Comparison of ENCODE assay signal across 8 mouse cellular contexts in genomic region chrX:169991128-169991873, GRCm38 (mm10). TPM values are rescaled to one million over a fixed set of nuclear protein-coding genes. Genes with fewer than 3 reads are reported as not detected.
A peak's percentile ranks its signal among the peaks of the same experiment; 100 is the strongest.
DNase-seq lines count a peak whose midpoint lies in the region; ATAC-seq and TF ChIP-seq lines count a peak whose summit lies in the region.
"Not testable (repeated sequence)": the region's sequence is repeated elsewhere in the genome, so short reads cannot be mapped to it uniquely, and the experiment has no call there.

No protein-coding gene starts in this region.

- H3K9me3 ChIP-seq in hindbrain, embryonic 16.5 days (ENCODE audit: control insufficient read depth, low read length), result peaks cover 31% of the 10 kb centered on the region

- peak; percentile 100 for DNase-seq in Patski (ENCODE audit: low read depth, low spot score)
- peak; percentile 96 to 98 for DNase-seq in cerebellum, postnatal 14 days
- peak; percentile 85 to 99 for DNase-seq in gastrocnemius, adult 8-10 months (ENCODE audit: low spot score in 2 of 2)
- peak; percentile 98 for DNase-seq in left cerebral cortex, adult 11 months (ENCODE audit: low spot score)
- peak; percentile 96 for DNase-seq in lung, postnatal 25 days (ENCODE audit: low spot score)
- peak; percentile 100 for DNase-seq in retina, embryonic 14.5 days (ENCODE audit: low spot score)
- peak; percentile 100 for DNase-seq in thymus, postnatal 14 days

- not testable (repeated sequence) for TF ChIP-seq CTCF in Patski (IDR thresholded peaks at IDR 0.05)

- peak overlapping the region; percentile 14; the same call in 1 of the 2 replicates for H3K4me3 ChIP-seq in hindbrain, embryonic 16.5 days (ENCODE audit: low read length)

- peaks cover 25% of the 10 kb centered on the region for H3K36me3 ChIP-seq in hindbrain, embryonic 16.5 days (ENCODE audit: control insufficient read depth, insufficient read depth, low read length)

- H3K27ac ChIP-seq in hindbrain, embryonic 16.5 days (ENCODE audit: low read depth, low read length), result not testable (repeated sequence)

- not testable (repeated sequence) for H3K27me3 ChIP-seq in Patski; hindbrain, embryonic 16.5 days (replicated peaks; ENCODE audit: control insufficient read depth, insufficient read depth, low read length)

- CTCF ChIA-PET in Patski (lab: Charles Lee), result not testable (repeated sequence)

- WGBS in hindbrain, embryonic 16.5 days, result 9% methylated on average over 11 of the region's 28 CpGs

- POLR2A ChIA-PET in Patski (lab: Charles Lee), result not testable (repeated sequence)

- H3K4me1 ChIP-seq in hindbrain, embryonic 16.5 days (ENCODE audit: control insufficient read depth, insufficient read depth, low read depth, low read length), result not testable (repeated sequence)

- in situ Hi-C loops in Patski (cut with MboI; ENCODE audit: low pct_unique_long_range_greater_than_20kb), result not testable (repeated sequence)

- peak; percentile 96 for ATAC-seq in Patski
- peak; percentile 3; the same call in 1 of the 2 replicates for ATAC-seq in hindbrain, embryonic 16.5 days

- H3K9ac ChIP-seq in hindbrain, embryonic 16.5 days (ENCODE audit: low read depth, low read length), result not testable (repeated sequence)

- H3K4me2 ChIP-seq in hindbrain, embryonic 16.5 days (ENCODE audit: low read length), result peak overlapping the region; percentile 27; the same call in 1 of the 2 replicates

RNA-seq across cellular contexts. Expression of gene Gm21887, which starts 18.2 kb away (rescaled TPM):
- polyA plus RNA-seq in Patski (2021), result 110 TPM
- total RNA-seq in gastrocnemius, adult 8-10 months (2022), result 10 to 100 TPM; 16.4 to 40.2 (median 21.6) TPM
- polyA plus RNA-seq in hindbrain, embryonic 16.5 days (2015; fragmentation: Nextera tagmentation; extraction: Ambion mirVana), result 91.3 and 180 TPM in 2 replicates
